Mouse (Mus musculus) spleen, adult 18-20 months (tissue): ENCODE results near the gene D330045A20Rik.
"Not testable (repeated sequence)": the region's sequence is repeated elsewhere in the genome, so short reads cannot be mapped to it uniquely, and the experiment has no call there.

Experiments
- DNase-seq, 2 experiments: peaks; one replicate each; pipeline ENCODE4 v3.0.0; 2022; ENCODE audit warnings: mixed read lengths in 2 of 2

The D330045A20Rik gene

GRCm38 (mm10) chrX:139583616-139584015 lies 103.4 kb downstream of the D330045A20Rik start:
- DNase-seq: no peak

GRCm38 (mm10) chrX:139586676-139587075 lies 106.5 kb downstream of the D330045A20Rik start:
- DNase-seq: not testable (repeated sequence)

- DNase-seq: no peak
These were observed 116.2 kb downstream of the D330045A20Rik start for GRCm38 (mm10) chrX:139596404-139596803.
